Mouse (Mus musculus) cerebellum, adult 2 months (tissue): ENCODE measurements around the gene Dok3. TPM values are rescaled to one million over a fixed set of nuclear protein-coding genes. Genes with fewer than 3 reads are reported as not detected.
A peak's percentile ranks its signal among the peaks of the same experiment; 100 is the strongest.

Experiments used
- DNase-seq, 2 experiments: peaks; one replicate each; pipeline ENCODE4 v3.0.0; 2021
- H3K27ac ChIP-seq: fragments of 200-500 bp; 2 replicates; pipeline ENCODE4 v1.5.1; 2012; ENCODE audit warnings: low read length, control low read depth, inconsistent platforms; ENCODE audit not compliant: insufficient read depth
- H3K27me3 ChIP-seq: fragments of 200-500 bp; 2 replicates; pipeline ENCODE4 v1.6.1; 2012; ENCODE audit warnings: inconsistent platforms, mild to moderate bottlenecking, low read length, moderate library complexity; ENCODE audit not compliant: control insufficient read depth, insufficient read depth
- H3K4me1 ChIP-seq: fragments of 200-500 bp; 2 replicates; pipeline ENCODE4 v1.6.1; 2011; ENCODE audit warnings: low read length; ENCODE audit not compliant: control insufficient read depth, insufficient read depth
- H3K4me3 ChIP-seq: fragments of 200-500 bp; replicated peaks from 2 replicates; pipeline ENCODE3; 2011; ENCODE audit warnings: mild to moderate bottlenecking, low read depth, low read length, control low read depth; ENCODE audit not compliant: insufficient read depth
- CTCF ChIP-seq: fragments of 200-500 bp; IDR thresholded peaks from 2 replicates; pipeline ENCODE4 v1.5.1; 2011; ENCODE audit warnings: low read depth, mild to moderate bottlenecking, control low read depth, low read length, moderate library complexity, borderline replicate concordance; ENCODE audit not compliant: insufficient read depth
- POLR2A ChIP-seq: fragments of 200-500 bp; IDR thresholded peaks from 2 replicates; pipeline ENCODE4 v1.6.1; 2011; ENCODE audit warnings: low read length, control low read depth, borderline replicate concordance; ENCODE audit not compliant: insufficient read depth
- WGBS: fragments of 180-500 bp; shearing (Covaris S2); methylation state at CpG from one replicate; pipeline ENCODE4 v1.1.7; 2018; 5-methylcytosine and 5-hydroxymethylcytosine counted together
- polyA plus RNA-seq: library from polyadenylated mRNA; depleted of rRNA; stranded (reverse); fragments of >200 nt; gene quantifications from 2 replicates; pipeline ENCODE4 v1.2.3, GENCODE M21; 2012

Gene Dok3
- polyA plus RNA-seq, 1 experiment: 9.8 TPM

DNA sequence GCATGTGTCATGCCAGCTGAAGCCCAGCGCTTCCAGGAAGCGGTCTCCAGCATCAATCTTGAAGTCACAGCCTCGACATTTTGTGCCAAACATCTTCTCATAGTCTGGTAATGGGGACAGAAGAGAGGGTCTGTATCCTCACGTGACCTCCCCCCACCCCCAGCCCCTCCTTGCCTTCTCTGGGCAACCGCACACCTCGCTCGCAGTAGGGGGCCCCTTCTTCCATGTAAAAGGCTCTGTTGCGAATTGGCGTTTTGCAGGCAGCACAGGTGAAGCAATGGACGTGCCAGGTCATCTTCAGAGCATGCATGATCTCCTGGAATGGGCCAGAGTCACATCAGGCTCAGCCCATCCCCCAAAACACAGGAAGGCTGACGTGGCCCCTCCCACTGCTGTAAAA lies 30.2 kb downstream of the Dok3 start:
- DNase-seq: no peak
- Histone ChIP-seq H3K4me3 (no peak overlapping the region), H3K27me3 (no peaks in the 10 kb centered on the region), H3K27ac (no peak overlapping the region), H3K4me1 (peaks cover 19% of the 10 kb centered on the region; the same call in 1 of the 2 replicates)
- WGBS: 73% methylated on average over 11 of the region's 11 CpGs
- TF ChIP-seq POLR2A: no peak

DNA sequence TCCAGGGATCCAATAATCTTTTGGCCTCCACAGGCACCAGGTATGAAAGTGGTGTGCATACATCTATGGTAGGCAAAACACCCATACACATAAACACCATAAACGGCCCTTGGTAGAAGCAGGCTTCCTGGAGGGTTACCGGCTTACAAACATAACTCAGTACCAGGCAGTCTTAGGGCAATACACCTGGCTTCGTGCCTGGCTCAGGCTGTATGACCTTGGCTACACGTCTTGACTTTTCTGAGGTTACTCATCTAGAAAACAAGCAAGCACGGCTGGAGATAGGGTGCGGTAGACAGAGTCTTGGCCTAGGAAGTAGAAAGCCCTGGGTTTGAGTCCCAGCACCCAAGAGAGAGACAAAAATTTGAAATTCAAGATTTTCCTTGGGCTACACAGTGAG lies 32.4 kb downstream of the Dok3 start:
- Histone ChIP-seq H3K4me1 (peaks cover 19% of the 10 kb centered on the region; the same call in 1 of the 2 replicates), H3K27ac (no peak overlapping the region), H3K27me3 (no peaks in the 10 kb centered on the region), H3K4me3 (no peak overlapping the region)
- no peak for DNase-seq
- no peak for TF ChIP-seq POLR2A
- TF ChIP-seq CTCF: no peak
- WGBS: 81% methylated on average over 6 of the region's 6 CpGs

DNA sequence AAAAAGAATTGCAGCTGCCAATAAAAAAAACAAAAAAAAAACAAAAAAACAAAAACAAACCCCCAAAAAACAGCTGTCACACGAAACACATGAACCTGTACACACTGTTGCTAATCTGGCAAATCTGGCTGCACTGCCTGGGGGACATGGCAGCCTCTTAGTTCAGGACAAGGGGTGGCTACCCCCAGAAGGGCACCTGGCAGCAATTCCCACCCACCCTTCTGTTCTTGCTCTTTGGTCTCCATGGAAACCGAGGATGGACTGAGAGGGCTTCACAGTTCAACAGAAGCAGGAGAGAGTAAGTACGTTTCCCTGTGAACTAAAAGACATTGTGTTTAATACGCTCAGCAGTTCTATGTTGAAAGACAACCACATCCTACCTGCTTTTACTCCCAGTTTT lies 33.4 kb downstream of the Dok3 start:
- Histone ChIP-seq H3K4me1 (peaks cover 19% of the 10 kb centered on the region; the same call in 1 of the 2 replicates), H3K27ac (no peak overlapping the region), H3K4me3 (no peak overlapping the region), H3K27me3 (no peaks in the 10 kb centered on the region)
- no peak for DNase-seq
- WGBS: 35% methylated on average over 4 of the region's 4 CpGs
- TF ChIP-seq POLR2A: no peak
- TF ChIP-seq CTCF: no peak

DNA sequence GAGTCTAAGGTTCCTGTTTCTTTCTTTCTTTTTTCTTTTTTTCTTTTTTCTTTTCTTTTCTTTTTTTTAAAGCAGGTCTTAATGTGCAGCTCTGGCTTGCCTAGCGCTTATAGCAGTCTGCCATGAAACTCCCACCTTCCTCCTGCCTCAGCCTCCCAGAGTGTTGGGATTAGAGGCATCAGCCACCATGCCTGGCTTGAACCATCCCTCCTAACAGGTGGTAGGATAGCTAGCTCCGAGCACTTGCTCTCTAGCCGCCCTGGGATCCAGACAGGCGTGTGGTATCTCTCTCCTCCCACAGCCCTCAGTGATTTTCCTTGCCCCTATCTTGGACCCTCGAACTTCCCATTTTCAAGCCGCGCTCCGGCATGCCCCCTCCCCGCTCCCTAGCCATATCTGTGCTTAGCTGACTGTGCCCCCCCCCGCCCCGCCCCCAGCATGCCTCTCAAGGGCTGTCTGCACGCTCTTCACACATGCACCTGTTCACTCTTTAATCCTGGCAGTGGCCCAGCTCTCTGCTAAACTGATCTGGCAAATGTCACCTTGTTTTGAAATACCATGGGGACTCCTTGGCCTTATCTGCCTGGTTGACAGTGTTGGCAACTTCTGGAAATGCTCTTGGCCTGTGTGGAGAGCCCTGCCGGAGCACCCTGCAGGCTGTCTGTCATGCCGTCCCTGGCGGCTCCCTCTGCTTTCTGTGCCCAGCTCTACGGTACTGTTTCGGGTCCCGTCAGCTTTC lies 34.0 kb downstream of the Dok3 start:
- 8% methylated on average over 18 of the region's 18 CpGs for WGBS
- TF ChIP-seq CTCF (0 out of 2 replicates have a peak, but pooled peaks have one; percentile 2), POLR2A (no peak)

DNA sequence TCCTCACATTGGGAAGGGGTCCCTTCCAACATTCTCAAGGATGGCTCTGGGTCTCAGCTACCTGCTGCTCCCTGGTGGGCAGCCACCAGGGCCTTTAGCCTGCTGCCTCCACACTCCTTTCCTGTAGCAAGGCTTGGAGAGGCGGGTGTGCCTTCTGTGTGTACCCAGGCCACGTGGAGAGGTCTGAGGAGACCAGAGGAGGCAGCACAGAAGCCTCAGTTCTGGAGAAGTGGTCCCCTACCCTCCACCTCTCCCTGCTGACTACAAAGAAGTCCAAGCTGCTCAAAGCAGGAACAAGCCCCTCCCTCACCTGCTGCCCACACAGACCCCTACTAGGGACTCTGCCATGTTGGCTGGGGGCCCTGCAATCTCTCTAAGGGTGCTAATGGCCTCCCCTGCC lies 34.8 kb downstream of the Dok3 start:
- Histone ChIP-seq H3K4me3 (no peak overlapping the region), H3K27me3 (no peaks in the 10 kb centered on the region), H3K27ac (no peak overlapping the region), H3K4me1 (peaks cover 19% of the 10 kb centered on the region; the same call in 1 of the 2 replicates)
- 70% methylated on average over 2 of the region's 2 CpGs for WGBS
- no peak for DNase-seq
- TF ChIP-seq CTCF: no peak
- TF ChIP-seq POLR2A: no peak

More for the DNA sequence above, 34.0 kb downstream of the Dok3 start:
- Histone ChIP-seq H3K4me1 (peaks cover 19% of the 10 kb centered on the region; the same call in 1 of the 2 replicates), H3K27ac (no peak overlapping the region), H3K4me3 (no peak overlapping the region), H3K27me3 (no peaks in the 10 kb centered on the region)
- DNase-seq: peak; percentile 79 to 91

DNA sequence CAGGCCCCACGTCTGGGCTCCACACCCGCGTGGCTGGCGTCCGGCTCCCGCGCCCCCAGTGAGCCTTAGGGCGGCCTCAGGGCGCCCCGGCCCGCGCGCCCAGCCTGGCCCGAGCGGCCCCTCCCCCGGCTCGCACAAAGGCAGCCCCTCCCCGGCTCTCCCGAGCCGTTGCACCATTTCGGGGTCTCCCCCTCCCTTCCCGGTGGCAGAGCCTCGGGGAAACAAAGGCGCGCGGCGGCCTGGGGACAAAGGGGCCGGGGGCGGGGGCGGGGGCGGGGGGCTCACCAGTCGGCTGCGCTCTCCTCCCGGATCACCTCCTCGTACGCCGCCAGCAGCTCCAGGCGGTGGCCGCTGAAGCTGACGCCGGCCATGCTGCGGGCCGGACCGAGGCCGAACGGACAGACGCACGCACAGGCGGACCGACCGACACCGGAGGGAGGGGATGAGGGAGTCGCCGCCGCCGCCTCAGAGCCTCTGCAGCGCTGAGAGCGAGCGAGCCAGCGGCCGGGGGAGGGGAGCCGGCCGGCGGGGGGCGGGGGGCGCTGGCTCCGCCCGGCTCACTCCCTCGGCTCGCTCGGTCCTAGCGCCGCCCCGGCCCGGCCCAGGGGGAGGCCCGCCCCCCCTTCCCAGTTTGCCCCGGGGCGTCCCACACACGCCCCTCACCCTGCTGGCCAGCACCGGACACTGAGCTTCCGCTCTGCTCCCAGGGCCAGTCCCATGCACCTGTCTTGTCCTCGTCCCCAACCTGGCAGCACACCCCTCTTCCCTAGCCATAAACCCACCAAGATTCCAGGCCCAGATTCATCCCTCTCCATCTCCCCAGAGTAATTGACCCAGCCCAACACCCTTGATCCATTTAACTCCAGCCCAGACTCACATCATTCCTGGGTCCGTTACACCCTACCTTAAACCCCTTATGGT lies 41.3 kb downstream of the Dok3 start, which contains the start of gene Dbn1:
Gene Dbn1, minus strand, starts transcription at position 534 of the 921 bp plus-strand sequence.
- H3K27ac ChIP-seq: no peak within 1 kb of the TSS
- 2% methylated on average over 61 of the region's 83 CpGs for WGBS
- H3K4me3 ChIP-seq: peak within 1 kb of the TSS; percentile 43
- peak in 1 of 2 experiments; percentile 43 for DNase-seq
- TF ChIP-seq POLR2A: no peak
- TF ChIP-seq CTCF: no peak
- H3K4me1 ChIP-seq: peaks cover 4% of the 10 kb centered on the region; the same call in 1 of the 2 replicates
- H3K27me3 ChIP-seq: no peaks in the 10 kb centered on the region

DNA sequence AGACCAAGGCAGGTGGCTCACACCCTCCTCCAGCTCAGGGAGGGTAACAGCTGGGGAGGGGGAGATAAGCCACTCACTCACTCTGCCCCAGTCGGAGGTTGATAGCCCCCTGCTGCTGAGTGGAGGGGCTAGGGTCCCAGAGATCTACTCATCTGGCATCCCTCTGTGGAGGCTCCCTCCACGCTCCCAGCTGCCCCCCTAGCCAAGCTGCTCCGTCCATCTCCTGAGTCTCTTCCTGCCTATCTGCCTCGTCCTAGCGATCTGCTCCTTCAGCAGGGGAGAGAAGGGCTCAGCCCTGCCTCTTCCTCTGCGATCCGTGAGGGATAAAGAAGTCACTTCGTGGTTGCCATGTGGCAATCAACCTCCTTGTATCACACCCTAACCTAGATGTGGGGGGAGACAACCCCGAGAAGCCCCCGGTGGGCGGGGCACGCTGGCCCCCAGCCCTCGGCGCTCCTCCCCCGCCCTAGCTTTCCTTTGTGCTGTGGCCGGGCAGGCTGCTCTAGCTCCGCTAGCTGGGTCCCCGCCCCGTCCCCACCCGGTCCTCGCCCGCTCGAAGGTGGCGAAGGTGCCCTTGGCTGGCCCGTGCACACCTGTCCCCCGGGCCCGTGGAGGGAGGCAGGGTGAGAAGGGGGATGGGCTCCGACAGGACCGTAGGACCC lies 42.0 kb downstream of the Dok3 start:
- Histone ChIP-seq H3K27me3 (no peaks in the 10 kb centered on the region), H3K4me3 (peak overlapping the region; percentile 43), H3K27ac (no peak overlapping the region), H3K4me1 (peaks cover 4% of the 10 kb centered on the region; the same call in 1 of the 2 replicates)
- DNase-seq: peak in 1 of 2 experiments; percentile 35
- TF ChIP-seq CTCF (no peak), POLR2A (no peak)
- 1% methylated on average over 29 of the region's 29 CpGs for WGBS
